20 mouse cellular contexts compared by ENCODE assay signal in genomic region chr11:44489117-44489516, GRCm38 (mm10). TPM values are rescaled to one million over a fixed set of nuclear protein-coding genes. Genes with fewer than 3 reads are reported as not detected.
DNase-seq lines count a peak whose midpoint lies in the region; ATAC-seq and TF ChIP-seq lines count a peak whose summit lies in the region.
"Had no signal": no experiment of that assay in that cellular context is flagged by ENCODE, and none has a peak within 500 bp of the region (broad histone marks: within the 10 kb centered on the region; RNA-seq: fewer than 3 reads in every experiment).

No protein-coding gene starts in this region.

- no peak for ATAC-seq in liver, postnatal 0 days
- 0 out of 2 replicates have a peak, but pooled peaks have one; percentile 58 for ATAC-seq in liver, embryonic 11.5 days (replicated peaks; ENCODE audit: low FRiP score)
- peak; percentile 58 for ATAC-seq in liver, embryonic 15.5 days (ENCODE audit: insufficient read depth)
- ATAC-seq in midbrain, embryonic 15.5 days (replicated peaks), result no peak
- ATAC-seq: forebrain, embryonic 16.5 days had no signal

- H3K27ac ChIP-seq in liver, postnatal 0 days (ENCODE audit: low read depth), result no peak overlapping the region
- H3K27ac ChIP-seq in liver, embryonic 11.5 days (ENCODE audit: low read depth, low read length), result no peak overlapping the region
- no peak overlapping the region for H3K27ac ChIP-seq in liver, embryonic 15.5 days (replicated peaks)
- no peak overlapping the region for H3K27ac ChIP-seq in midbrain, embryonic 15.5 days
- H3K27ac ChIP-seq: embryonic facial prominence, embryonic 13.5 days; heart, adult 2 months; heart, embryonic 15.5 days; hindbrain, embryonic 13.5 days had no signal

- H3K27me3 ChIP-seq in liver, postnatal 0 days (ENCODE audit: insufficient read depth, low read length), result peaks cover 2% of the 10 kb centered on the region; the same call in 1 of the 2 replicates
- no peaks in the 10 kb centered on the region for H3K27me3 ChIP-seq in liver, embryonic 11.5 days (replicated peaks; ENCODE audit: control insufficient read depth, insufficient read depth, low read length)
- no peaks in the 10 kb centered on the region for H3K27me3 ChIP-seq in liver, embryonic 15.5 days
- no peaks in the 10 kb centered on the region for H3K27me3 ChIP-seq in midbrain, embryonic 15.5 days (replicated peaks)
- H3K27me3 ChIP-seq: embryonic facial prominence, embryonic 13.5 days; heart, embryonic 15.5 days; hindbrain, embryonic 13.5 days had no signal

- DNase-seq in liver, result peak; percentile 55
- no peak for DNase-seq in liver, postnatal 0 days
- DNase-seq in liver, embryonic 11.5 days (ENCODE audit: low spot score), result no peak
- no peak for DNase-seq in adrenal gland, adult 18-20 months (ENCODE audit: low spot score in 2 of 2)
- DNase-seq: adrenal gland, postnatal 14 days; cerebellum, adult 11-12 months; cerebellum, adult 9-10 months; cerebellum, postnatal 25 days; gastrocnemius, postnatal 14 days; heart, adult 2 months; heart, postnatal 14 days had no signal

- H3K36me3 ChIP-seq in liver, postnatal 0 days (replicated peaks; ENCODE audit: insufficient read depth, low read length), result no peaks in the 10 kb centered on the region
- no peaks in the 10 kb centered on the region for H3K36me3 ChIP-seq in liver, embryonic 11.5 days (ENCODE audit: control insufficient read depth, insufficient read depth, low read length)
- no peaks in the 10 kb centered on the region for H3K36me3 ChIP-seq in liver, embryonic 15.5 days (replicated peaks)
- H3K36me3 ChIP-seq in midbrain, embryonic 15.5 days (replicated peaks), result no peaks in the 10 kb centered on the region
- H3K36me3 ChIP-seq: embryonic facial prominence, embryonic 13.5 days; G1E; heart, embryonic 15.5 days; hindbrain, embryonic 13.5 days had no signal

- TF ChIP-seq CTCF in liver, postnatal 0 days (IDR thresholded peaks at IDR 0.05; ENCODE audit: low read depth), result no peak

- no peak for TF ChIP-seq EP300 in liver, postnatal 0 days (IDR thresholded peaks at IDR 0.05; ENCODE audit: low read depth)

- WGBS in liver, postnatal 0 days (ENCODE audit: insufficient replicate concordance), result 92% methylated on average over 1 of the region's 1 CpGs
- 96% methylated on average over 1 of the region's 1 CpGs for whole genome bisulfite sequencing in liver, embryonic 11.5 days
- 85% methylated on average over 1 of the region's 1 CpGs for WGBS in liver, embryonic 15.5 days (ENCODE audit: insufficient replicate concordance)
- WGBS in midbrain, embryonic 15.5 days, result 92% methylated on average over 1 of the region's 1 CpGs

- no peak overlapping the region for H3K4me3 ChIP-seq in liver, postnatal 0 days (ENCODE audit: low read depth, low read length)
- no peak overlapping the region for H3K4me3 ChIP-seq in liver, embryonic 11.5 days (ENCODE audit: low read depth, low read length)
- H3K4me3 ChIP-seq in liver, embryonic 15.5 days (replicated peaks), result no peak overlapping the region
- H3K4me3 ChIP-seq in midbrain, embryonic 15.5 days, result no peak overlapping the region
- H3K4me3 ChIP-seq: embryonic facial prominence, embryonic 13.5 days; erythroblast, embryonic 14.5 days; heart, adult 2 months; heart, embryonic 15.5 days; hindbrain, embryonic 13.5 days had no signal

- H3K4me2 ChIP-seq in liver, postnatal 0 days (ENCODE audit: low read depth, low read length), result no peak overlapping the region
- H3K4me2 ChIP-seq in liver, embryonic 11.5 days, result no peak overlapping the region
- no peak overlapping the region; the same call in 1 of the 2 replicates for H3K4me2 ChIP-seq in liver, embryonic 15.5 days
- H3K4me2 ChIP-seq in midbrain, embryonic 15.5 days, result no peak overlapping the region
- H3K4me2 ChIP-seq: embryonic facial prominence, embryonic 13.5 days; heart, embryonic 11.5 days; heart, embryonic 15.5 days; hindbrain, embryonic 13.5 days had no signal

- 0 out of 2 replicates have a peak, but pooled peaks cover 2% of the 10 kb centered on the region for H3K4me1 ChIP-seq in liver, postnatal 0 days (ENCODE audit: insufficient read depth)
- no peaks in the 10 kb centered on the region for H3K4me1 ChIP-seq in liver, embryonic 11.5 days (replicated peaks; ENCODE audit: control insufficient read depth, insufficient read depth, low read length)
- H3K4me1 ChIP-seq in liver, embryonic 15.5 days (replicated peaks), result peaks cover 13% of the 10 kb centered on the region
- H3K4me1 ChIP-seq in midbrain, embryonic 15.5 days, result no peaks in the 10 kb centered on the region
- H3K4me1 ChIP-seq: embryonic facial prominence, embryonic 13.5 days; heart, embryonic 15.5 days; hindbrain, embryonic 13.5 days had no signal

- H3K9me3 ChIP-seq in liver, postnatal 0 days (ENCODE audit: low read length), result no peaks in the 10 kb centered on the region
- no peaks in the 10 kb centered on the region for H3K9me3 ChIP-seq in liver, embryonic 11.5 days (ENCODE audit: control insufficient read depth, low read length)
- H3K9me3 ChIP-seq in liver, embryonic 15.5 days (replicated peaks), result no peaks in the 10 kb centered on the region
- no peaks in the 10 kb centered on the region for H3K9me3 ChIP-seq in midbrain, embryonic 15.5 days
- H3K9me3 ChIP-seq: embryonic facial prominence, embryonic 13.5 days; G1E; heart, embryonic 15.5 days; hindbrain, embryonic 13.5 days had no signal

- no peak overlapping the region for H3K9ac ChIP-seq in liver, postnatal 0 days (replicated peaks)
- no peak overlapping the region for H3K9ac ChIP-seq in liver, embryonic 11.5 days (ENCODE audit: low read depth, low read length)
- H3K9ac ChIP-seq in liver, embryonic 15.5 days, result no peak overlapping the region
- H3K9ac ChIP-seq in midbrain, embryonic 15.5 days, result no peak overlapping the region
- H3K9ac ChIP-seq: embryonic facial prominence, embryonic 13.5 days; heart, embryonic 15.5 days; hindbrain, embryonic 13.5 days had no signal

RNA-seq across cellular contexts. Expression of gene Ublcp1, which starts 18.8 kb away (rescaled TPM):
- polyA plus RNA-seq in liver, postnatal 0 days (2015; fragmentation: Nextera tagmentation; extraction: Ambion mirVana), result 40.8 and 40.9 TPM in 2 replicates
- 54.1 and 54.6 TPM in 2 replicates for polyA plus RNA-seq in liver, embryonic 11.5 days (2014; fragmentation: Nextera tagmentation; extraction: Ambion mirVana)
- polyA plus RNA-seq in liver, embryonic 15.5 days (2015; fragmentation: Nextera tagmentation; extraction: Ambion mirVana), result 42.5 and 42.9 TPM in 2 replicates
- total RNA-seq in adrenal gland, adult 18-20 months (2021), result 10 to 100 TPM; 35.5 to 46.2 TPM
- polyA plus RNA-seq in midbrain, embryonic 15.5 days (2015; fragmentation: Nextera tagmentation; extraction: Ambion mirVana), result 61.4 and 63.0 TPM in 2 replicates

RNA-seq across cellular contexts. Expression of gene Rnf145, which starts 29.6 kb away (rescaled TPM):
- polyA plus RNA-seq in liver, postnatal 0 days (2015; fragmentation: Nextera tagmentation; extraction: Ambion mirVana), result 31.9 and 32.7 TPM in 2 replicates
- 74.4 and 76.3 TPM in 2 replicates for polyA plus RNA-seq in liver, embryonic 11.5 days (2014; fragmentation: Nextera tagmentation; extraction: Ambion mirVana)
- polyA plus RNA-seq in liver, embryonic 15.5 days (2015; fragmentation: Nextera tagmentation; extraction: Ambion mirVana), result 53.5 and 59.8 TPM in 2 replicates
- 10 to 100 TPM; 47.2 to 61.7 TPM for total RNA-seq in adrenal gland, adult 18-20 months (2021)
- 123 and 128 TPM in 2 replicates for polyA plus RNA-seq in midbrain, embryonic 15.5 days (2015; fragmentation: Nextera tagmentation; extraction: Ambion mirVana)

Comparison
In these comparisons a context has a peak if more than half of its experiments do, and no peak if none do; other contexts are left out.
1. ATAC-seq: peak in liver, embryonic 11.5 days (single experiment) and liver, embryonic 15.5 days (single experiment); none in liver, postnatal 0 days (single experiment) and midbrain, embryonic 15.5 days (single experiment).